Mouse (Mus musculus): ENCODE data around the gene 2310061I04Rik. TPM values are rescaled to one million over a fixed set of nuclear protein-coding genes. Genes with fewer than 3 reads are reported as not detected.
"Not testable (repeated sequence)": the region's sequence is repeated elsewhere in the genome, so short reads cannot be mapped to it uniquely, and the experiment has no call there.

The 2310061I04Rik gene
- total RNA-seq (2021) = 10 to 100 TPM; 56.3 to 57.9 TPM

DNA sequence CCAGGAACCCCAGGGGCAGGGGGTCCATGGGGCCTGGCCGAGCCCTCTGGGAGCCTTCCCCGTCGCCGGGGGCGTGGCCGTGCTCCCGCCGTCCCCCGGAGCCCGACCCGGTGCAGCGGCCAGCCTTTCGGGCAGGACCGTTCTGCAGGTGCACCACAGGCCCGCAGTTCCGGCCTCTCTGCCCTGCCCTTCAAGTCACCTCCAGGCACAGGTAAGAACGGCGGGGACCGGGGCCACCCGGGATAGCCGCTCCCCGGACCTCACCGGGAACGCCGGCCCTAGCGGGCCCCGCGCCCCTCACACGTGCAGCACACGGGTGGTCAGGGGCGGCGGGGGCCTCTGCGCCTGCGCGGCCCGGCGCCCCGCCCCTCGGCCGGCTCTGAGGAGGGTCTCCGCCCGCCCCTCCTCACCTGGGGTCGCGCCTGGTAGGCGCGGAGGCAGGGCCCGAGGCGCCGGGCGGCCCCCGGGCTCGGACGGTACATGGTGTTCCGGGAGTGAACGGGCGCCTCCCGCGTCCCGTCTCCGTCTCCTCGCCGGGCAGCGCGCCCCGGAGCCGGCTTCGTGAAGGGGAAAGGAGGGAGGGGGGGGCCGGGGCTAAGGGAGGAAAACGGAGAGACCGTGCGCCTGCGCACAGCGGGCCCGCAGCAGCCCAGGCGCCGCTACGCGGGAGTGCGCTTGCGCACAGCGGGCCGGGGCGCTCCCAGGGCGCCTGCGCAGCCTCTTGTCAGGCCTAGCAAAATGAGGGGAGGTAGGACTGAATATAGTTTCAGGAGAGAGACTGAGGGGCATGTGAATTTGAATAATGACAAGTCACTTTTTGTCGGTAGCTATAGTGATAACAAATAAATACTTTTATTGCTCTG, at the start of gene 2310061I04Rik:
2310061I04Rik (minus strand) TSS at position 651 of the 863 bp plus-strand sequence.
- DNase-seq = peak; percentile 92 to 93

GRCm38 (mm10) chr17:35939941-35940340, 42.7 kb upstream of the 2310061I04Rik start:
- no peak for DNase-seq

DNA sequence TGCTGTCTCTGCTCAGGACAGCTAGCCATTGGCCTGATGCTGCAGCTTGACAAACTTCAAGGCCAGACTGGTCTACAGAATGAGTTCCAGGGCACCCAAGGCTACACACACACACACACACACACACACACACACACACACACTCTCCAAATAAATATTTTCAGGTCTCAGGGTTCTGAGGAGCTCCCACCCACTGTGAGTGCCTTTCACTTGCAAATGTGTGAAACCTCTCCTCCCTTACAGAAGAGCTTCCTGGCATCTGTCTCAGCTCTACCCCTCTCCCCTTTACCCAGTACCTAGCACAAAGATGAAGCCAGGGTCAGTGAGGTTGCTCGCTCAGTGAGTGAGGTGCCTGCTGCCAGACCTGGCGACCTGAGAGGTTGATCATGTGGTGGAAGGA, 41.9 kb upstream of the 2310061I04Rik start:
- no peak for DNase-seq

DNA sequence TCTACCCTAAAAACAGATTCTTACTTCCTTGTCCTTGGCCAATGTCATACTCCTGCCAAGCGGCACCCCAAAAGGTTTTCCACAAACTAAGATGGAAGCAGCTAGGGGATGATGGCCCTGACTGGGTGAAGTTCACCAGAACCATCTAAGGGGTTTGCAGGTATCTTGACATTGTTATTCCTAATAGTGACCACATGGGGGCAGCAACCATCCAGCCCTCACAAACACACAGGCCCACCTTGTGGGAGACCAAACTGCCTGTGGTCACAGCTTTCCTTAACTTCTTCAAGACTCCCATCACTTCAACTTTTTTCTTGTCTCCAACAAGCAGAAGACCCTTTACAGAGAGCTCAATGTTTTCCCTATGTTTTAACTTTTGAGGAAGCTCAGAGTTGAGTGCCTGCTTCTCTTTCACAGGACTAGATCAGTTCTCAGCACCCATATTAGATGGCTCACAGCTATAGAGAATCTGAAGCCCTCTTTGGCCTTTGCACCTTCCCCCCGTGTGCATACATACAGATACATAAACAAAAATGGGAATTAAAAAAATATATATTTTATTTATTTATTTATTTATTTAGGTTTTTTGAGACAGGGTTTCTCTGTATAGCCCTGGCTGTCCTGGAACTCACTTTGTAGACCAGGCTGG, 40.6 kb upstream of the 2310061I04Rik start:
- DNase-seq = peak in 1 of 2 experiments; percentile 35

- DNase-seq = not testable (repeated sequence)
Observed at GRCm38 (mm10) chr17:35935763-35936162, 38.5 kb upstream of the 2310061I04Rik start.

DNA sequence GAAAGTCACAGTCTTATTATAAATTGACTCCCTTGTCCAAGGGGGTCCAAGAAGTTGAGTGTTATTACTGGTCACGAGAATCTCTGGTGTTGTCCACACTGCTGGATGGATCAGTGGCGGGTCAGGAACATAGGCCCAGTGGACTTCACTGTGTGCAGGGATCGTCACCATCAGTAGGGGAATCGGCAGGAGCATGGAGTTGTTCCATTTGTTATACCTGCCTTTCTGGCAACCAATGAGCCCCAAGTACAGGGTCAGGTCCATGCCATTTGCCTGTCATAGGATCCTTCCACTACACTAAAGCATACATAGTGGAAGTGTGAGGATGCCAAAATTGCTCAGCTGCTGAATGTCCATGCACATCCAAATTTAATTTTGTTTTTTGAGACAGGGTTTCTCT, 35.4 kb upstream of the 2310061I04Rik start:
- no peak for DNase-seq

GRCm38 (mm10) chr17:35930627-35931026, 33.4 kb upstream of the 2310061I04Rik start:
- DNase-seq = no peak

DNA sequence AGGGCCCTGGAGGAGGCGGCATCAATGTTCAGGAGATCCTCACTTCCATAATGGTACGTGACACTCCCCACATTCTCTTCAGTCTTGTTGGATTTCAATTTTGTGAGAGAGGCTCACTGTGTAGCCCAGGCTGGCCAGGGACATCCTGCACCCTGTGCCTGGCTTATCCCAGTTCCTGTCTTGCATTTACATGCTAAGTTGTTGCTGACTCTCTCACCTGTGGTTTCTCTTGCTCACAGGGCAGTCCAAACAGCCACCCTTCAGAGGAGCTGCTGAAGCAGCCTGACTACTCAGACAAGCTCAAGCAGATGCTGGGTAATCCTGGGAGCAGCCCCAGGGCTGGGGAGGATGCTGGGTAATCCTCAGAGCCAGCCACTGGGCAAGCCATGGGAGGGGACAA, 32.3 kb upstream of the 2310061I04Rik start:
- no peak for DNase-seq

- no peak for DNase-seq
Observed at GRCm38 (mm10) chr17:35927471-35927870, 30.2 kb upstream of the 2310061I04Rik start.

DNA sequence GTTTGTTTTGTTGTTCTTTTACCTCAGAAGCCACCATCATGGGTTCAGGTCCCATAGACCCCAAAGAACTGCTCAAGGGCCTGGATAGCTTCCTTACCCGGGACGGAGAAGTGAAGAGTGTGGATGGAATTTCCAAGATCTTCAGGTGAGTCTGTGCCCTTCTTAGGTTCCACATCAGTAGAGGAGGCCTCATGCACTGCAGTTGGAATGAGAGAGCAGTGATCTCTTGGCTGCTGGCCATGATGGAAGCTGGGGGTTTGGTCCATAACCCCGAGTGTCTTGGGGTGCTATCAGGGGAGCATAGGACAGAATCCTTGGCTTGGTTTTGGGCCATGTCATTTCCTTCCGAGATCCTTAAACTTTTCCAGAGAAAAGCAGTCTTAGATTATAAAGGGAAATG, 26.1 kb upstream of the 2310061I04Rik start:
- no peak for DNase-seq

GRCm38 (mm10) chr17:35922566-35922965, 25.3 kb upstream of the 2310061I04Rik start:
- DNase-seq = no peak

DNA sequence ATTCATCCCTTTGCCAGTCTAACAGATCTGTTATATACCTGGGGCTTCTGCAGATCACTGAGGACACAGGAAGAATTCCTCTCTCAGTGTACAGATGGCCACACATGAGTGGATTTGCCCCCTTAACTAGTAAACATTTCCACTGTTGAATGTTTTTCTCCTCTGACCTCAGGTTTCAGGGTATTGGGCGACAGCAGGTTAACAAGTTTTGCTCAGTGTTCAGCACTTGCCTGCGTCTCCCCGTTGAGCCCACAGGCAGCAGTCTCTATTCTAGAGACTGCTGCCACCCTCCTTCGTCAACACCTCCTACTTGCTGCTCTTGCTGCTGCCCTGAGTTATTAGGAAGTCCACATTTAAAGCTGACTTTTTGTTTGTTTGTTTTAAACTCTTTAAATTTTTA, 24.5 kb upstream of the 2310061I04Rik start:
- DNase-seq = no peak

GRCm38 (mm10) chr17:35920862-35921562, 23.8 kb upstream of the 2310061I04Rik start:
- DNase-seq = no peak

GRCm38 (mm10) chr17:35920384-35920783, 23.2 kb upstream of the 2310061I04Rik start:
- DNase-seq = no peak

GRCm38 (mm10) chr17:35919864-35920301, 22.7 kb upstream of the 2310061I04Rik start:
- DNase-seq = no peak

DNA sequence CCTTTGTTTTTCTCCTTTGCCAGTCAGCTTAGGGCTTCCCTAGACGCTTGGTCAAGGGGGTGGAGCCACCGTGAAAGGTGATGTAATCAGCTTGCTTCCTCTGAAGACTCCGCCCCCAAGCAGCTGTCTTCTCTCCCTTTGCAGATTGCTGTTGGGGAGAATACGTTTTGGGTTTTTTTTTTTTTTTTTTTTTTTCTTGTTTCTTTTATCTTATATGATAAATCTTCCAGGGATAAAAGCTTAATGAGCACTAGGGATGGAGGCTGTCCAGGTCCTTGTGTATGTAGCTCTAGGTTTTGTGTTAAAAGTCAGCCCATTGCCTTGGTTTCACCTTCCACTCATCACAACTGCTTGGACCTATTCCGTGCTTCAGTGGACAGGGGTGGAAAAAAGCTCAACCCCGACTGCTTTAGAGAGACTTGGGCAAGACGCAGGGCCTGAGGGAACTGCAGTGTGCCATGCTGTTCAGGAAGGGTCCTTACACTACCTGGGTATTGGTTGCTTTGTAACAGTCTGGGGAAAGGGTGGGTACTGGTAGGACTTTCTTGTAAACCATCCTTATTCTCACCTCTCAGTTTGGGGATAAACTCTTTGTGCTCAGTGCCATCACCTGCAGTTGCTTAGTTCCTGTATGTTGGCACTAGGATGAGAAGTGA, 22.0 kb upstream of the 2310061I04Rik start:
- DNase-seq = peak; percentile 90 to 91

GRCm38 (mm10) chr17:35918276-35919059, 21.2 kb upstream of the 2310061I04Rik start:
- DNase-seq = peak in 1 of 2 experiments; percentile 40

DNA sequence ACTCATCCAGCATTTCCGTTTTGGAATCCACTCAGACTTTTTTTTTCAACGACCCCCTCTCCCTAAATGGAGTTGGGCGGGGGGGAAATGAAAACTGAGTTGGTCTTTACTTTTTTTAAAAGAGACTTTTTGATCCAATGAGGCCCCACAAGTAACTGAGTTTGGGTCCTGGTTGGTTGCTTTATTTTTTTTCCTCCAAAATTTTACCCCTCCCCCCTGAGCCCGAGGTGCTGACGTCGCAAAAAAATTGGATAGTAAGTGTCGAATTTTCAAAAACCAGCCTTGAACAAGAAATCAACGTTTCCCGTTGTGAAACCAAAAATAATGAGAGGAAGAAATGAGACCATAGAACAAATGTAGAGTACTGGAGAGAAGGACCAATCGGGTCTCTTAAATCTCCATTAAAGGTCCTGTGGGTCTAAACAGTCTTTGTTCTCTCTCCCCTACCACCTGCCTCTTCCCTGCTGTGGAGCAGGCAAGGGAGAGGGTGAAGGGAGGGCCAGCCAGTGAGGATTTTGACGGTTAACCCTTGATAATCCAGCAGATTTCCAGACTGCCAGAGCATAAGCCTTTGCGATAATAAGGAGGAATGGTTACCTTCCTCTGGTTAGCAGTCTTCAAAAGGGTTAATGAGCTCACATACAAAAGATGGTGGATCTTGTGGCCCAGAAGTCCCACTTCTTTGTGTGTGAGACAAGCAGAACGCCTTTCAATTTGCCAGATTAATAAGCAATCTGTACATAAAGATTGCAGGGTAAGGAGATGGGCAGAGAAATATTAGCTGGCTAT, 20.4 kb upstream of the 2310061I04Rik start:
- peak in 1 of 2 experiments; percentile 49 for DNase-seq

GRCm38 (mm10) chr17:35917143-35917462, 19.9 kb upstream of the 2310061I04Rik start:
- peak in 1 of 2 experiments; percentile 31 for DNase-seq

DNA sequence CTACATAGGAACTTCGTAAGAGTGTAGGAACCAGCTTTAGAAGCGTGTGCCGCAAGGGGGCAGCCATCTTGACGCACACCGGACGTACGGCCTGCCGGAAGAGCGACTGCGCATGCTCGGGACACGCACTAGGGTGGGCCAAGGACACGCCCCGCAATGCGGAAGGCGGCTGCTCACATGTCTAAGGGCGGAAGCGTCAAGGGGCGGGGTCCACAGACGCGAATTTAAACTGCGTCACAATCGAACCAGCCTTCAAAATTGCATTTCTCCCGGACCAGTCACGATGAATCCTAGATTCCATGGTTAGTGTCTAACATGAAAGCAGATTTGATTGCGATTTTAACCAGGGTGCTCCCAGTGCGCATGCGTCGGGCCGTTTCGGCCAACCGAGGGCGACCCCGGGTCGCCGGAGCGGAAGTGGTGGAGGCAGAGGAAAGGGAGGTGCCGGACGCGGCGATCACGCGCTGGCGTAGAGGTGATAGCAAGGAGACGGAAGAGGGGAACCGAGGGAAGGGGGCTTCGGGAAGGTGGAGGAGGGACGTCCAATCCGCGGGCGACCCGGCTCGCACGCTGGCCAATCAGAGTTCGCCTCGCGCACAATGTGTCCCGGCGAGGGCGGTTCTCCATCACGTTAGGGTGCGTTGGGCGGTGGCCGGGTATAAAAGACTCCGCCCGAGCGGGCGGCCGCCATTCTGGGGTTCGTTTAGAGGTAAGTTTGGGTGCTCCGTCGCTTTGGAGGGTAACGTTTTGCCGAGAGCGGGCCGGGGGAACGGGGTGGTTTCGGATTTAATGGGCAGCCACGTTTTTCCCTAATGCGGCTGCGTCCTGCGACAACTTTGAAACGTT, 19.3 kb upstream of the 2310061I04Rik start, which contains the start of the genes Mrps18b and Ppp1r10:
Mrps18b (minus strand) TSS at position 93 of the 846 bp plus-strand sequence.
Ppp1r10 (plus strand) TSS at position 138 of the 846 bp plus-strand sequence.
- peak; percentile 99 for DNase-seq
